Mouse (Mus musculus): ENCODE measurements at regions not wholly inside any gene's neighbourhood (a gene's known extent, or its start where the extent isn't known, plus 50 kb on each side); places are given as distances from the start of the nearest gene placed in this dataset.

GRCm38 (mm10) chr10:66807261-66807968, 288.5 kb upstream of the Jmjd1c start:
- peak; percentile 77 for DNase-seq

GRCm38 (mm10) chr10:66812515-66813260, 283.2 kb upstream of the Jmjd1c start:
- DNase-seq, result no peak

- no peak for DNase-seq
Measured at GRCm38 (mm10) chr10:66813850-66814564, 281.9 kb upstream of the Jmjd1c start.

GRCm38 (mm10) chr10:66814565-66815201, 281.2 kb upstream of the Jmjd1c start:
- DNase-seq, result peak; percentile 93

GRCm38 (mm10) chr10:66815951-66816350, 280.0 kb upstream of the Jmjd1c start:
- DNase-seq, result no peak

- no peak for DNase-seq
Measured at GRCm38 (mm10) chr10:66816776-66817175, 279.1 kb upstream of the Jmjd1c start.

GRCm38 (mm10) chr10:66817876-66818275, 278.0 kb upstream of the Jmjd1c start:
- no peak for DNase-seq

- no peak for DNase-seq
Measured at GRCm38 (mm10) chr10:66819517-66819916, 276.4 kb upstream of the Jmjd1c start.

- no peak for DNase-seq
Measured at GRCm38 (mm10) chr10:66825737-66826136, 270.2 kb upstream of the Jmjd1c start.

GRCm38 (mm10) chr10:66826327-66826726, 269.6 kb upstream of the Jmjd1c start:
- no peak for DNase-seq

GRCm38 (mm10) chr10:66834974-66835373, 261.0 kb upstream of the Jmjd1c start:
- DNase-seq, result no peak

GRCm38 (mm10) chr10:66839058-66839457, 256.9 kb upstream of the Jmjd1c start:
- DNase-seq, result no peak

- no peak for DNase-seq
Measured at GRCm38 (mm10) chr10:66843258-66843657, 252.7 kb upstream of the Jmjd1c start.

- no peak for DNase-seq
Measured at GRCm38 (mm10) chr10:66848778-66849177, 247.1 kb upstream of the Jmjd1c start.

GRCm38 (mm10) chr10:66849681-66850080, 246.2 kb upstream of the Jmjd1c start:
- no peak for DNase-seq

- DNase-seq, result no peak
Measured at GRCm38 (mm10) chr10:66850972-66851478, 244.9 kb upstream of the Jmjd1c start.

- no peak for DNase-seq
Measured at GRCm38 (mm10) chr10:66851841-66852240, 244.1 kb upstream of the Jmjd1c start.

- peak; percentile 6 for DNase-seq
Measured at GRCm38 (mm10) chr10:66852708-66853107, 243.2 kb upstream of the Jmjd1c start.

- DNase-seq, result peak; percentile 92
Measured at GRCm38 (mm10) chr10:66853258-66853657, 242.7 kb upstream of the Jmjd1c start.

GRCm38 (mm10) chr10:66854895-66855294, 241.0 kb upstream of the Jmjd1c start:
- no peak for DNase-seq

- no peak for DNase-seq
Measured at GRCm38 (mm10) chr10:66857330-66857729, 238.6 kb upstream of the Jmjd1c start.

- DNase-seq, result no peak
Measured at GRCm38 (mm10) chr10:66861421-66861820, 234.5 kb upstream of the Jmjd1c start.

Data from heart, postnatal 4 days (tissue).